Mouse (Mus musculus) heart, postnatal 0 days (tissue): Measurements from ENCODE around the gene Elk3. TPM values are rescaled to one million over a fixed set of nuclear protein-coding genes. Genes with fewer than 3 reads are reported as not detected.

Experiments
- ATAC-seq: fragments of 200-750 bp; cut with Nextera tagmentation; 2 replicates; pipeline ENCODE4 v1.8.0; 2017; ENCODE audit warnings: low read depth, moderate number of reproducible peaks, moderate library complexity; ENCODE audit not compliant: insufficient read depth
- DNase-seq: peaks from one replicate; pipeline ENCODE4 v3.0.0-alpha.2; 2016; ENCODE audit warnings: low spot score
- H3K27ac ChIP-seq: fragments of 300-500 bp; sonication (generic); 2 replicates; pipeline ENCODE4 v1.5.1; 2014; ENCODE audit warnings: low read depth, mild to moderate bottlenecking
- H3K27me3 ChIP-seq: fragments of 300-500 bp; sonication (generic); 2 replicates; pipeline ENCODE4 v1.6.1; 2014; ENCODE audit warnings: low read length, mixed read lengths; ENCODE audit not compliant: control insufficient read depth, insufficient read depth
- H3K36me3 ChIP-seq: fragments of 300-500 bp; sonication (generic); replicated peaks from 2 replicates; pipeline ENCODE4 v1.6.1; 2014; ENCODE audit warnings: low read length, mixed read lengths; ENCODE audit not compliant: control insufficient read depth, insufficient read depth
- H3K4me1 ChIP-seq: fragments of 300-500 bp; sonication (generic); 2 replicates; pipeline ENCODE4 v1.6.1; 2014; ENCODE audit warnings: antibody characterized with exemption; ENCODE audit not compliant: control insufficient read depth, insufficient read depth
- H3K4me2 ChIP-seq: fragments of 300-500 bp; sonication (generic); 2 replicates; pipeline ENCODE4 v1.6.1; 2014; ENCODE audit warnings: low read depth, mild to moderate bottlenecking, low read length, moderate library complexity
- H3K4me3 ChIP-seq: fragments of 300-500 bp; sonication (generic); 2 replicates; pipeline ENCODE4 v1.5.1; 2014; ENCODE audit warnings: low read depth, low read length
- H3K9ac ChIP-seq: fragments of 300-500 bp; sonication (generic); replicated peaks from 2 replicates; pipeline ENCODE4 v1.6.1; 2014; ENCODE audit warnings: low read depth, low read length, mixed read lengths
- H3K9me3 ChIP-seq: fragments of 300-500 bp; sonication (generic); replicated peaks from 2 replicates; pipeline ENCODE4 v1.6.1; 2016; ENCODE audit warnings: low read length; ENCODE audit not compliant: control insufficient read depth
- CTCF ChIP-seq: IDR thresholded peaks from 2 replicates; pipeline ENCODE4 v1.5.1; 2016; ENCODE audit warnings: antibody characterized with exemption, control low read depth, low read depth
- EP300 ChIP-seq: IDR thresholded peaks from 2 replicates; pipeline ENCODE4 v1.6.1; 2016; ENCODE audit warnings: antibody characterized with exemption, low read depth
- WGBS: fragments of 180-500 bp; shearing (Covaris S2); extraction: QIAGEN DNeasy Blood & Tissue Kit; methylation state at CpG from one replicate; pipeline ENCODE4 v1.1.7; 2014; 5-methylcytosine and 5-hydroxymethylcytosine counted together
- polyA plus RNA-seq: library from polyadenylated mRNA; unstranded; fragments of >200 nt; fragmentation: Nextera tagmentation; extraction: Ambion mirVana; gene quantifications from 2 replicates; pipeline ENCODE4 v1.2.1, GENCODE M21; 2015
- total RNA-seq: library from RNA; depleted of rRNA; stranded (reverse); fragments of >200 nt; gene quantifications from 2 replicates; pipeline ENCODE4 v1.2.3, GENCODE M21; 2014; ENCODE audit warnings: low replicate concordance

The Elk3 gene
- total and polyA plus RNA-seq, 2 experiments from 2014 or later = 34.4 to 45.0 TPM

DNA sequence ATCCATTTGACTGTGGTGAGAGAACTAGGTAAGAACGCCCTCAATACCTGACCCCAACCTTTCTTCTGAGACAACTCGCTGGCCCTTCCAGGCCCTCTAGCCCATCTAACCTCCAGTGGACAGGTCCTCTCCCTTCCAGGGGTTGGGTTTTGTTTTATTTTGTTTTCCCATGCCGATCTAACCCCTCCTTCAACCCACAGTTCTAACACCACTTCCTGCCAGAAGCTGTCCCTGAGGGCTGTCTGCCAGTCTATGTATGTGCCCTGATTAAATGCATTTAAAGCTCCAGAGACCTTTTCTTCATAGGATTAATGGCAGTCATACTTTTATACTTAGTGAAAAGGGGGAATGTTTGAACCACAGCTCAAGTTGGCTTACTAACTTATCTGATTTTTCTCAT is 14.4 kb upstream of the Elk3 start:
- DNase-seq = no peak

DNA sequence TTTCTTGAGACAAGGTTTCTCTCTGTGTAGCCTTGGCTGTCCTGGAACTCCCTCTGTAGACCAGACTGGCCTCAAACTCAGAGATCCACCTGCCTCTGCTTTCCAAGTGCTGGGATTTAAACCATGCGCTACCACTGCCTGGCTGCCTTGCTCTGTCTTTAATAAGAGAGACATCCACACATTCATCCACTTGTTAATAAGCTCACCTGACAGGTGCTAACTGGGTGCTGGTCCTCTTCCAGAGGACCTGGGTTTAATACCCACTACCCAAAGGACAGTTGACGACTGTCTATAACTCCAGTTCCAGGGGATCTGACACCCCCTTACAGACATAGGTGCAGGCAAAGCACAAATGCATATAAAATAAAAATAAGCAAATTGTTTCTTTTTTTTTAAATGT is 13.5 kb upstream of the Elk3 start:
- no peaks in the 10 kb centered on the region for H3K27me3 ChIP-seq
- DNase-seq = no peak
- no peak overlapping the region for H3K4me2 ChIP-seq
- 97% methylated on average over 2 of the region's 2 CpGs for WGBS
- H3K36me3 ChIP-seq = no peaks in the 10 kb centered on the region
- H3K27ac ChIP-seq = no peak overlapping the region
- no peaks in the 10 kb centered on the region for H3K9me3 ChIP-seq
- TF ChIP-seq EP300 = no peak
- no peak for TF ChIP-seq CTCF
- H3K9ac ChIP-seq = no peak overlapping the region
- H3K4me1 ChIP-seq = 0 out of 2 replicates have a peak, but pooled peaks cover 4% of the 10 kb centered on the region
- no peak for ATAC-seq
- no peak overlapping the region for H3K4me3 ChIP-seq

More for the DNA sequence above, 14.4 kb upstream of the Elk3 start:
- Histone ChIP-seq H3K4me2 (no peak overlapping the region), H3K9me3 (no peaks in the 10 kb centered on the region), H3K4me3 (no peak overlapping the region), H3K36me3 (no peaks in the 10 kb centered on the region), H3K4me1 (0 out of 2 replicates have a peak, but pooled peaks cover 4% of the 10 kb centered on the region), H3K9ac (no peak overlapping the region), H3K27ac (peak overlapping the region; percentile 68), H3K27me3 (no peaks in the 10 kb centered on the region)
- 64% methylated on average over 3 of the region's 3 CpGs for WGBS
- TF ChIP-seq EP300 (no peak), CTCF (no peak)
- peak; percentile 63 for ATAC-seq

DNA sequence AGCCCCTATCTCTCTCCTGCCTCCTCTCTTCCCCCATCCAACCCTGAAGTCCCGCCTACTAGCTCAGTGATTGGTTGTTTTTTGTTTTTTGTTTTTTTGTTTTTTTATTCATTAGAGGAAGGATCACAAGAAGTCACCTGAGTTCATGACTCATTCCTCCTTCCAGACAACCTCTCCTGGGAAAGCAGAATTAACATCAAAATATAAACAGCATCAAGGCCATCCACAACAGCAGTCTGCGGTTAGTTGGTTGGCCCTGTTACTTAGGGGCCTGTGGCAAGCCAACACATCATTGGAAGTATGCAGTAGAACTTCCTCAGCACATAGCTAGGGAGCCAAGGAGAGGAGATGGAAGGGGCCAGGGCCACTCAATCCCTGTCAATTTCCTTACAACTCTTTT is 12.7 kb upstream of the Elk3 start:
- H3K4me2 ChIP-seq = no peak overlapping the region
- no peak overlapping the region for H3K9ac ChIP-seq
- H3K27me3 ChIP-seq = no peaks in the 10 kb centered on the region
- DNase-seq (no peak), ATAC-seq (no peak)
- 95% methylated on average over 2 of the region's 2 CpGs for WGBS
- 0 out of 2 replicates have a peak, but pooled peaks cover 4% of the 10 kb centered on the region for H3K4me1 ChIP-seq
- H3K9me3 ChIP-seq = no peaks in the 10 kb centered on the region
- TF ChIP-seq CTCF (no peak), EP300 (no peak)
- no peak overlapping the region for H3K4me3 ChIP-seq
- H3K27ac ChIP-seq = no peak overlapping the region
- no peaks in the 10 kb centered on the region for H3K36me3 ChIP-seq

DNA sequence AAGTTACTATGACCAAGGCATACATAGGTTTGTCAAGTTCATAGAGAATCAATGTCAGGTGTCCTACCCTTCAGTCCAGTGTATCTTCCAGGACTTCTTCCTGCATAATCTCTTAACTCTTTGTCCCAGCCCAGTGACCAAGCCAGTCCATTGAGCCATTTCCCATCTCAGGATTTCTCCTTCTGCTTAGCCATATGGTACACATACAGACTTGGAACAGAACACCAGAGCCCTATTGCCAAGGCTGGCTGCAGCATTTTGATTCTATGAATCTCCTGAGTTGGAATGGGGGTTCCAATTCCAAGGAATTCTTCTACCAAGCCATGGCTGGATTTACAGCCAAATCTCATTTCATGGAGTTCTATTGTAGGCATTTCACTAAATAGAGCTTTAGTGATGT is 10.8 kb upstream of the Elk3 start:
- no peak for ATAC-seq
- no peak overlapping the region for H3K27ac ChIP-seq

DNA sequence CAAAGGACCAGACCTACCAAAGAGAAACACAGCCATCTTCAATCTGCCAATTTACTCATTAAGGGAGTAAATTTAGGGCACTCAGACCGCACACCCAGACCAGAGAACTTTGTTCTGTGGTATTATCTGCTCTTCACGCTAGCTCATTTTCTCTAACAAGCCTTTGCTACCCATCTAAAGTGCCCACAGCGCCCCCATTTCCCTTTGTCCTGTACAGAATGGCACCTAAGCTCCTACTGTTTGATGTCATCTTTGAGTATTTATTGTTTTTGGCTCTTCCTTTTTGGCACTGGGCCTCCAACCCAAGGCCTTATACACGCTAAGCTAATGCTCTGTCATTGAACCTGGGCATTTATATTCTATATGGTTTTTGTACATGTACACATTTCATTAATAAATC is 9.2 kb upstream of the Elk3 start:
- TF ChIP-seq CTCF (no peak), EP300 (no peak)
- Histone ChIP-seq H3K4me2 (no peak overlapping the region), H3K36me3 (no peaks in the 10 kb centered on the region), H3K27me3 (no peaks in the 10 kb centered on the region), H3K4me3 (no peak overlapping the region), H3K4me1 (no peaks in the 10 kb centered on the region), H3K9me3 (no peaks in the 10 kb centered on the region), H3K9ac (no peak overlapping the region), H3K27ac (no peak overlapping the region)
- ATAC-seq = no peak
- no peak for DNase-seq
- WGBS = 66% methylated on average over 4 of the region's 4 CpGs

More for the DNA sequence above, 10.8 kb upstream of the Elk3 start:
- H3K4me1 ChIP-seq = 0 out of 2 replicates have a peak, but pooled peaks cover 4% of the 10 kb centered on the region
- no peaks in the 10 kb centered on the region for H3K36me3 ChIP-seq
- H3K9ac ChIP-seq = no peak overlapping the region
- DNase-seq = no peak
- no peaks in the 10 kb centered on the region for H3K9me3 ChIP-seq
- no peak overlapping the region for H3K4me2 ChIP-seq
- H3K4me3 ChIP-seq = no peak overlapping the region
- H3K27me3 ChIP-seq = no peaks in the 10 kb centered on the region
- TF ChIP-seq EP300 (no peak), CTCF (no peak)

DNA sequence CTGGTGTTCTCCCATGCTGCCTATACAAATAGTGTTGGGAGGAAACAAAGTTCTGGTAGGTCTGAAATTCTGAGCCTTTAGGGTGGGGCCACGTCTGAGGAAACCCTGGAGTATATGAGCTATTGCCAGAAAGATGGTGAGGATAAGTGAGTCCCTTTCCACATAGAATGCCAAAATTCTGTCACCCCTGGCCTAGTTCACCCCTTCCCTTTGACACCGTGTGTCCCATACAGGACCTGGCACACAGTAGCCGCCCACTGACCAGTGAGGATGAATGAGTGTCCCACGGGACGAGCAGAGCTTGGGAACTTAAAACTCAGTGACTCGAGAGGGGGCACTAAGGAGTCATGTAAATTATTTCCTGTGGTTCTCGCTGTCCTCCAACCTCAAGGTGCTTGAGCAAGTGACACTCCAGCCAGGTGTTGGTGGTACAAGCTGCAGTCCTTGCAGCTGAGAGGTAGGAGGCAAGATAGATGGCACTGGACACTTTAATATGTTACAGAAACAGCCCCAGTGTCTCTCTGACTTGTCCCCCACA is 8.7 kb upstream of the Elk3 start:
- 59% methylated on average over 7 of the region's 7 CpGs for WGBS
- Histone ChIP-seq H3K9ac (no peak overlapping the region), H3K27ac (no peak overlapping the region), H3K36me3 (no peaks in the 10 kb centered on the region), H3K4me3 (no peak overlapping the region), H3K4me2 (no peak overlapping the region), H3K27me3 (no peaks in the 10 kb centered on the region), H3K4me1 (no peaks in the 10 kb centered on the region), H3K9me3 (no peaks in the 10 kb centered on the region)
- no peak for TF ChIP-seq CTCF
- no peak for TF ChIP-seq EP300
- ATAC-seq (no peak), DNase-seq (no peak)
